Mouse (Mus musculus) G1E (cell line): ENCODE data around the gene Pla2g4c.

Experiments used
- CTCF ChIP-seq: IDR thresholded peaks from 2 replicates; pipeline ENCODE4 v1.5.1; 2012; ENCODE audit warnings: low read depth, low read length, inconsistent platforms, mixed read lengths
- GATA1 ChIP-seq: IDR thresholded peaks from 2 replicates; pipeline ENCODE4 v1.6.1; 2012; ENCODE audit warnings: borderline replicate concordance, low read length, inconsistent platforms, mixed read lengths
- POLR2AphosphoS5 ChIP-seq: IDR thresholded peaks from 2 replicates; pipeline ENCODE4 v1.6.1; 2012; ENCODE audit warnings: low read depth, low read length, inconsistent platforms; ENCODE audit not compliant: insufficient replicate concordance
- TAL1 ChIP-seq: conservative IDR thresholded peaks from 2 replicates; pipeline ENCODE4 v1.6.1; 2012; ENCODE audit warnings: low read depth, low read length, inconsistent platforms, mixed read lengths

DNA sequence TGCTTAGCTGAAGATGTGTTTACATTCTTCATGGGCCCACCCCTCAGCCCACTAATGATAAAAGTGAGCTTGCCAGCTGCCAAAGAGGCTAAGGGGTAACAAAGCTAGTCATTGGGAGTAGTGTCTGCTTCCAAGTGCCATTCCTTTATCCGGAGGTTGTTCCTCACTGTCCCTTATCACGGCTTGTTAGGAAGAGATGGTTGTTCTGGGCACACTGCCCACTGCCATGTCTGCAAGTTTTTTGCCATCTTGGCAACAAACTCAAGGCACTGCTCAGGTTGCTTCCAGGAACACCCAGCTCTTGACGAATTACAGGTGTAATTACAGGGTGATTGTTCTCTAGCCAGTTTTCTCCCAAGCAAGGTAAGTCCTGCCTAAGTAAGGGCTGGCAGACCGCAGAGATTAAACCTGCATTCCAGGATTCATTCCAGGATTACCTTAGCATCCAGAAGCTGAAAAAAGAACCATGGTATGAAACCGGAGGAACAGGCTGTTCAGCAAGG lies 10.3 kb upstream of the Pla2g4c start:
- TF ChIP-seq CTCF, result no peak
- no peak for TF ChIP-seq POLR2AphosphoS5
- no peak for TF ChIP-seq GATA1
- no peak for TF ChIP-seq TAL1
